Mouse (Mus musculus) ES-Bruce4 (cell line): ENCODE measurements at regions not wholly inside any gene's neighbourhood (a gene's known extent, or its start where the extent isn't known, plus 50 kb on each side); places are given as distances from the start of the nearest gene placed in this dataset.

ENCODE experiments used
- CTCF ChIP-seq: IDR thresholded peaks from one replicate; pipeline ENCODE4 v1.8.1; 2011; ENCODE audit warnings: low read depth, low read length
- POLR2A ChIP-seq: IDR thresholded peaks from one replicate; pipeline ENCODE4 v1.8.1; 2011; ENCODE audit warnings: low read length; ENCODE audit not compliant: insufficient read depth

DNA sequence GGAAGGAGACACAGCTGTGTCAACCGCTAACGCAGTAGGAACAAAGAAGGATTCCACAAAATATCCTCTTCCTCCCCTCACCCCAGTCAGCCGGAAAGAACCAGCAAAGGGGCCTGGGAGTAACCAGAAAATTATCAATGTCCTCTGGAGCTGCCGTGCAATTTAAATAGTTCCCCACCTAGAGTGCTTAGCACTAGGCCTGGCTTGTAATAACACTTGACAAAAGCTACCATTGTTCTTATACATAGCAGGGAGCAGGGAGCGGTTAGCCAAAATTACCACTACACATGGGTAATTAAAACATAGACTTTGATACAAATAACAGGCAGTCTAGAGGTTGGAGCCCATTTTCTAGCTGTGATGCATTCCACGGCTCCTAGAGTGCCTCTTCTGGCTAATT is 62.7 kb upstream of the Nfe2l3 start:
- TF ChIP-seq CTCF (no peak), POLR2A (no peak)
